Mouse (Mus musculus) lung, adult 2 months (tissue): ENCODE results near the gene Ddx5. TPM values are rescaled to one million over a fixed set of nuclear protein-coding genes. Genes with fewer than 3 reads are reported as not detected.

Experiments used
- DNase-seq: peaks from one replicate; pipeline ENCODE4 v3.0.0; 2022
- H3K4me1 ChIP-seq: fragments of 200-500 bp; 2 replicates; pipeline ENCODE4 v1.6.1; 2011; ENCODE audit warnings: low read length; ENCODE audit not compliant: control insufficient read depth, insufficient read depth
- H3K4me3 ChIP-seq: fragments of 200-500 bp; replicated peaks from 2 replicates; pipeline ENCODE3; 2011; ENCODE audit warnings: low read depth, mild to moderate bottlenecking, control low read depth, low read length; ENCODE audit errors: extremely low read depth
- CTCF ChIP-seq: fragments of 200-500 bp; IDR thresholded peaks from 2 replicates; pipeline ENCODE4 v1.5.1; 2011; ENCODE audit warnings: mild to moderate bottlenecking, low read length, control low read depth; ENCODE audit not compliant: insufficient read depth
- POLR2A ChIP-seq: fragments of 200-500 bp; IDR thresholded peaks from 2 replicates; pipeline ENCODE4 v1.6.1; 2011; ENCODE audit warnings: low read depth, mild to moderate bottlenecking, control low read depth, low read length, borderline replicate concordance; ENCODE audit errors: extremely low read depth
- WGBS: fragments of 180-500 bp; shearing (Covaris S2); methylation state at CpG from one replicate; pipeline ENCODE4 v1.1.7; 2018; 5-methylcytosine and 5-hydroxymethylcytosine counted together
- polyA plus RNA-seq: library from polyadenylated mRNA; depleted of rRNA; stranded (reverse); fragments of >200 nt; gene quantifications from 2 replicates; pipeline ENCODE4 v1.2.3, GENCODE M21; 2012

Ddx5 gene
- polyA plus RNA-seq, 1 experiment = 539 TPM

DNA sequence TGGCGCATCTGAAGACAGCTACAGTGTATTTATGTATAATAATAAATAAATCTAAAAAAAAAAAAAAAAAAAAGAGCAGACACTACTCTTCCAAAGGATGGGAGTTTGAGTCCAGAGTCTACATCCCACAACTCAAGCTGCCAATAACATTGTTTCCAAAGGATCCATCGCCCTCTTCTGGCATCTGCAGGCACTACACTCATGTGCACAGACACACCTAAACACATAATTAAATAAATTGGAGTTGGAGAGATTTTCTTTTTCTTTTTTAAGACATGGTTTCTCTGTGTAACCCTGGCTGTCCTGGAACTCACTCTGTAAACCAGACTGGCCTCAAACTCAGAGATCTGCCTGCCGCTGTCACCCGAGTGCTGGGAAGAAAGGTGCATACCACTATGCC is 21.5 kb downstream of the Ddx5 start:
- Histone ChIP-seq H3K4me3 (no peak overlapping the region), H3K4me1 (peaks cover 2% of the 10 kb centered on the region; the same call in 1 of the 2 replicates)
- no peak for TF ChIP-seq CTCF
- TF ChIP-seq POLR2A = no peak
- no peak for DNase-seq
- 95% methylated on average over 4 of the region's 4 CpGs for whole genome bisulfite sequencing

GRCm38 (mm10) chr11:106766611-106767162 is 22.3 kb downstream of the Ddx5 start:
- H3K4me3 ChIP-seq = no peak overlapping the region
- TF ChIP-seq POLR2A = no peak
- no peak for TF ChIP-seq CTCF
- DNase-seq = no peak
- H3K4me1 ChIP-seq = 0 out of 2 replicates have a peak, but pooled peaks cover 2% of the 10 kb centered on the region
- 86% methylated on average over 4 of the region's 4 CpGs for WGBS

- Histone ChIP-seq H3K4me3 (no peak overlapping the region), H3K4me1 (0 out of 2 replicates have a peak, but pooled peaks cover 2% of the 10 kb centered on the region)
- WGBS = 65% methylated on average over 9 of the region's 9 CpGs
- DNase-seq = no peak
- TF ChIP-seq CTCF = no peak
These were observed 26.2 kb downstream of the Ddx5 start for GRCm38 (mm10) chr11:106762800-106763185.

DNA sequence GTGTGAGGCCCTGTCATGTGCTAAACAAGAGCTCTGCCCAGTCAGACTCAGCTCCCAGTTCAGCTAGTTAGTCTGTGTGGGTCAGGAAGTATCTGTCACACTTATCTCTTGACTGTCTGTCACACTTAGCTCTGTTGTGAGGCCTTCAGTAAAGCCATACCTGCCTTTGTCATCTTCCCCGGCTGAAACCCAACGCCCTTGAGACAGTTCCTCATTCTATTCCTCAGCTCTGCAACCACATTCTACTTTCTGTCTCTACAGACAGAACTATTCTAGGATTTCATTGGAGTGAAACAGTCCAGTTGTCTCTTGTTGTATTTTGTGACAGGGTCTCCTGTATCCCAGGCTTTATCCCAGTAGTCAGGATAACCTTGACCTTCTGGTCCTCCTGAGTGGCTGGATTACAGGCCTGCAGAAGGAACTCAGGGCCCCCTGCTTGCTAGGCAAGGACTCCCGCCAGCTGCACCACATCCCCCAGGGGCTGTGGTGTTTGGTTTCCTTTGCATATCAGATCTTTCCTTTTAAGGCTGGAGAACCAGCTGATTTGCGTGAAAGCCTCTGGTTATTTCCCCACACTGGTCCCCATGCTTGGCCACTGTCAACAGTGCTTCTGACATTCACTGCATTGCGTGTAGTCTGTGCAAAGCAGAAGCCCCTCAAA is 26.7 kb downstream of the Ddx5 start:
- no peak for DNase-seq
- 0 out of 2 replicates have a peak, but pooled peaks cover 2% of the 10 kb centered on the region for H3K4me1 ChIP-seq
- TF ChIP-seq CTCF (no peak), POLR2A (no peak)
- H3K4me3 ChIP-seq = no peak overlapping the region
- 41% methylated on average over 5 of the region's 5 CpGs for WGBS

GRCm38 (mm10) chr11:106760511-106760910 is 28.5 kb downstream of the Ddx5 start:
- no peak overlapping the region for H3K4me3 ChIP-seq
- 82% methylated on average over 5 of the region's 5 CpGs for WGBS
- 0 out of 2 replicates have a peak, but pooled peaks cover 2% of the 10 kb centered on the region for H3K4me1 ChIP-seq
- no peak for TF ChIP-seq CTCF
- no peak for TF ChIP-seq POLR2A
- DNase-seq = no peak

DNA sequence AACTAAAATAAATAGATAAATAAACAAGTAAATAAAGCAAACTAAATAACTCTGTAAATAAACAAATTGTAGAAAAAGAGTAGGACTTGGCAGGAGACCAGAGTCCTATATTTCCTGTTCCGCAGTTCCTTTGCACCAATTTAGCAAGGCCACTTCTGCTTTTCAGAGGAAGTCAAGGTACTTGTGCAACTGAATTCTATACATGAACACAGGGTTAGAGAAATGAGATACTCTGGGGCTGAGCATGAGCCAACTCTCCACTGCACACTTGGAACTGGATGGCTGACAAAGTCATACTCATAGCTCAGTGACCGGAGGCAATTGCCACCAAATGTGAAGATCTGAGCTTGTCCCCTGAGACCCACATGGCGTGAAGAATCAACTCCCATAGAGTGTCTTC is 30.0 kb downstream of the Ddx5 start:
- no peak for TF ChIP-seq POLR2A
- TF ChIP-seq CTCF = no peak
- H3K4me3 ChIP-seq = no peak overlapping the region
- no peak for DNase-seq
- WGBS = 83% methylated on average over 3 of the region's 3 CpGs
- H3K4me1 ChIP-seq = 0 out of 2 replicates have a peak, but pooled peaks cover 2% of the 10 kb centered on the region

DNA sequence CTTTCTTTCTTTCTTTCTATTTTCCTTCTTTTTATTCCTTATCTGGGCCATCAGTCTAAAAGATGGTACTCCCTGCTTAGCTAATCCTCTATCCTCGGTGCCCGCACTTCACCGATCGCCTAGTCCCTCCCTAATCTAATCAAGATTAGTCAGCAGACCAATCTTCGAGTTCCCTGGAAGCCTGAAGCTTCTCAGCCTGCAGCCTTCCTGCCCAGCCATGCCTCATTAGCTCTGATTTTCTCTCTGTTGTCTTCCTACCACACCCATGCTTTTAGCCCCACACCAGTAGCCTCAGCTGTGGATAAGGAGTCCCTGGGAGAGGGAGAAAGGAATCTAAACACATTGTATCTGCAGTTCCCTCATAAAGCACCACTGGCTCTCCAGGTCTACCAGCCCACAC is 33.4 kb downstream of the Ddx5 start:
- H3K4me1 ChIP-seq = no peaks in the 10 kb centered on the region
- DNase-seq = no peak
- H3K4me3 ChIP-seq = no peak overlapping the region
- 61% methylated on average over 5 of the region's 5 CpGs for WGBS
- no peak for TF ChIP-seq POLR2A
- TF ChIP-seq CTCF = no peak

GRCm38 (mm10) chr11:106753314-106753713 is 35.7 kb downstream of the Ddx5 start:
- WGBS = 84% methylated on average over 6 of the region's 6 CpGs
- DNase-seq = no peak
- no peak overlapping the region for H3K4me3 ChIP-seq
- TF ChIP-seq CTCF = no peak
- TF ChIP-seq POLR2A = no peak
- no peaks in the 10 kb centered on the region for H3K4me1 ChIP-seq

GRCm38 (mm10) chr11:106752103-106752502 is 36.9 kb downstream of the Ddx5 start:
- Histone ChIP-seq H3K4me3 (no peak overlapping the region), H3K4me1 (no peaks in the 10 kb centered on the region)
- WGBS = 61% methylated on average over 7 of the region's 7 CpGs
- TF ChIP-seq CTCF (no peak), POLR2A (peak; percentile 9; the same call in 1 of the 2 replicates)
- no peak for DNase-seq

- TF ChIP-seq POLR2A (no peak), CTCF (no peak)
- DNase-seq = no peak
- Histone ChIP-seq H3K4me3 (peak within 1 kb of the TSS; percentile 26), H3K4me1 (no peaks in the 10 kb centered on the region)
- WGBS = 68% methylated on average over 17 of the region's 17 CpGs
These were observed 37.7 kb downstream of the Ddx5 start, which contains the start of gene Milr1 for GRCm38 (mm10) chr11:106751039-106752018. Milr1 (plus strand) TSS chr11:106751226.
